Mouse (Mus musculus): Measurements from ENCODE around the gene Aurkb. TPM values are rescaled to one million over a fixed set of nuclear protein-coding genes. Genes with fewer than 3 reads are reported as not detected.

Gene Aurkb
- polyA plus RNA-seq, 1 experiment = 20.3 TPM

DNA sequence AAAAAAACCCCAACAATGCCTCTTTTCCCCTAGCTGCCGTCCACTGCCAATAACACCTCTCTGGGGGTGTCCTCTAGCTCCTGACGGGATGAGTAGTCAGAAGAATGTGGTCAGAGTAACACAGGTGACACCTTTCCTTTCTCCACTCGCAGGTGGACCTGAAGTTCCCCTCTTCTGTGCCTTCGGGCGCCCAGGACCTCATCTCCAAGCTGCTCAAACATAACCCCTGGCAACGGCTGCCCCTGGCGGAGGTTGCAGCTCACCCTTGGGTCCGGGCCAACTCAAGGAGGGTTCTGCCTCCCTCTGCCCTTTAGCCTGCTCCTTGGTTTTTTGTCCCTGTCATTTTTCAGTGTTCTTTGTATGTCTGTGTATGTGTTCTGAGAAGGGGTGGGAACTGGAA is 5.3 kb downstream of the Aurkb start:
- no peaks in the 10 kb centered on the region for H3K27me3 ChIP-seq (ENCODE audit: control insufficient read depth)
- H3K4me1 ChIP-seq (ENCODE audit: control insufficient read depth) = peaks cover 56% of the 10 kb centered on the region
- peaks cover 89% of the 10 kb centered on the region for H3K36me3 ChIP-seq (ENCODE audit: control insufficient read depth)
- no peaks in the 10 kb centered on the region for H3K9me3 ChIP-seq (ENCODE audit: control insufficient read depth, low read length)
- H3K4me3 ChIP-seq (replicated peaks) = no peak overlapping the region
- no peak for TF ChIP-seq GATA1 (IDR thresholded peaks at IDR 0.05; ENCODE audit: low read length)
- no peak for TF ChIP-seq TAL1 (IDR thresholded peaks at IDR 0.05; ENCODE audit: low read length)

DNA sequence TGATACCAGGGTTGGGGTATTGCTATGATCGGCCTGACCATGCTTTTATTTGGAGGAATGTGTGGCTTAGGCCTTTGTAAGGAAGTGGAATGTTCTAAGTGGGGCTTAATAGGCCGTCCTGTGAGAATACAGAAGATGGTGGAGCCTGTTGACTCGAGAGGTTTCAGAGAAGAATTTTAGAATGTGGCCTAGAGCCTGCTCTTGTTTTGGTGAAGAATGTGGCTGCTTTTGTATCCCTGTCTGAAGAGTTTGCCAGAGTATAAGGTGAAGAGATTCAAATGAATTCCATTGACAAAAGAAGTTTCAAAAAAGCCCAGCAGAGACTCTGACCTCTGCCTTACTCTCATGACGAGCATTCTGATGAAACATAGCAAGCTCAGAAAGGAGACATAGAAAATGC is 6.3 kb downstream of the Aurkb start:
- H3K4me3 ChIP-seq (replicated peaks) = no peak overlapping the region
- TF ChIP-seq GATA1 (IDR thresholded peaks at IDR 0.05; ENCODE audit: low read length) (no peak), TAL1 (IDR thresholded peaks at IDR 0.05; ENCODE audit: low read length) (no peak)

DNA sequence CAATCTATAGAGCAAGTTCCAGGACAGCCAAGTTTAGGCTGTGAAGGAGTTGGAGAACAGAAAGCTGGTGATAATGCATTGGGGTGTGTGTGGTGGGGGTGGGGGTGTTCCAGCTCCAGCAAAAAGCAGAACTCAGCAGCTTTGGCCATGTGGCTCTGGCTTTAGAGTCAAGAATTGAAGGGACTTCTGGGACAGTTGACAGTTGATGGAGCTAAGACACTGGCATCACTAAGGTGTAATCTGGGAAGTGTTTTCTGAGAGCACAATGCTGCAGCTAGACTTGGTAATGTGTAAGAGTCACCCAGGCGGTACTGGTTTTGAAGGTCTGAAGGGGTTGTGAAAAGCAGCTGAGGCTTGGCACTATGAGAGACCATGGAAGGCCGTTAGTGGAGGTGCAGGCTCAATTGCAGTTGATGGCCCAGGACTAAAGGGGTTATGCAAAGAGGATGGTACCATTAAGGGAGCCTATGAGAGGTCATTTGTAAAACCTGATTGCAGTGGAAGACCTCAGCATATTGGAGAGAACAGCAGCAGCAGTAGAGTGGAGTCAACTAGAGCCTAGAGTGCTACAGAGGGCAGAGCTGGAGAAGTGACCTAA is 7.5 kb downstream of the Aurkb start:
- Histone ChIP-seq H3K4me3 (replicated peaks) (no peak overlapping the region), H3K36me3 (ENCODE audit: control insufficient read depth) (peaks cover 73% of the 10 kb centered on the region), H3K27me3 (ENCODE audit: control insufficient read depth) (no peaks in the 10 kb centered on the region), H3K9me3 (ENCODE audit: control insufficient read depth, low read length) (no peaks in the 10 kb centered on the region), H3K4me1 (ENCODE audit: control insufficient read depth) (peaks cover 44% of the 10 kb centered on the region)
- TF ChIP-seq GATA1 (IDR thresholded peaks at IDR 0.05; ENCODE audit: low read length) (no peak), TAL1 (IDR thresholded peaks at IDR 0.05; ENCODE audit: low read length) (no peak)

More for the DNA sequence above, 6.3 kb downstream of the Aurkb start:
- H3K9me3 ChIP-seq (ENCODE audit: control insufficient read depth, low read length) = no peaks in the 10 kb centered on the region
- no peaks in the 10 kb centered on the region for H3K27me3 ChIP-seq (ENCODE audit: control insufficient read depth)
- peaks cover 52% of the 10 kb centered on the region for H3K4me1 ChIP-seq (ENCODE audit: control insufficient read depth)
- H3K36me3 ChIP-seq (ENCODE audit: control insufficient read depth) = peaks cover 84% of the 10 kb centered on the region

DNA sequence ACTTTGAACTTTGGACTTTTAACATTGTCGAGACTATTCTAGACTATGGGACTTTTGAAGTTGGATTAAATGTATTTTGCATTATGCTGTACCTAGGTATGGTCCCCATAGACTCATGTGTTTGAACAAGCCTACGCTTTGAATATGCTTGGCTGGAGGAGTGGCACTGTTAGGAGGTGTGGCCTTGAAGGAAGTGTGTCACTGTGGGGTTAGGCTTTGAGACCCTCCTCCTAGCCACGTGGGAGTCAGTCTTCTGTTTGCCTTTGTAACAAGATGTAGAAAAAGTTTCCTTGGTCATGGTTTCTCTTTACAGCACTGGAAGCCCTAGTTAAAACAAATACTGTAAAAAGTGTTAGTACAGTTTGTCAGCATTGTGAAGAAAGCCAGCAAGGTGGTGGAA is 8.4 kb downstream of the Aurkb start:
- no peak overlapping the region for H3K4me3 ChIP-seq (replicated peaks)
- TF ChIP-seq GATA1 (IDR thresholded peaks at IDR 0.05; ENCODE audit: low read length) (no peak), TAL1 (IDR thresholded peaks at IDR 0.05; ENCODE audit: low read length) (no peak)
- no peaks in the 10 kb centered on the region for H3K27me3 ChIP-seq (ENCODE audit: control insufficient read depth)
- H3K36me3 ChIP-seq (ENCODE audit: control insufficient read depth) = peaks cover 63% of the 10 kb centered on the region
- H3K9me3 ChIP-seq (ENCODE audit: control insufficient read depth, low read length) = no peaks in the 10 kb centered on the region
- H3K4me1 ChIP-seq (ENCODE audit: control insufficient read depth) = peaks cover 44% of the 10 kb centered on the region

DNA sequence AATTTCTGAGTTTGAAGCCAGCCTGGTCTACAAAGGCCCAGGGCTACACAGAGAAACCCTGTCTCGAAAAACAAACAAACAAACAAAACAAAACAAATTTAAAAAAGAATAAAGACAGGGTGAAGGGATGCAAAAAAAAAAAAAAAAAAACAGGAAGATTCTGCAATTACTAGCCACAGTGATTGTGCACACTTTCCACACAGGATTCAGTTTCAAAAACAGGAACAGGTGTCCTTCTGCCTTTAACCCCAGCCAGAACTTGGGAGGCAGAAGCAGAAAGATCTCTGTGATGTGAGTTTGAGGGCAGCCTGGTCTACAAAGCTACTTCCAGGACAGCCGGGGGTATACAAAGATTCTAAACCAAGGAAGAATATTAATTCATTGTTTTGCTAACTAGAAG is 12.8 kb downstream of the Aurkb start:
- Histone ChIP-seq H3K9me3 (ENCODE audit: control insufficient read depth, low read length) (no peaks in the 10 kb centered on the region), H3K4me3 (replicated peaks) (peak overlapping the region; percentile 77), H3K4me1 (ENCODE audit: control insufficient read depth) (peaks cover 57% of the 10 kb centered on the region), H3K27me3 (ENCODE audit: control insufficient read depth) (no peaks in the 10 kb centered on the region), H3K36me3 (ENCODE audit: control insufficient read depth) (peaks cover 19% of the 10 kb centered on the region)
- no peak for TF ChIP-seq GATA1 (IDR thresholded peaks at IDR 0.05; ENCODE audit: low read length)
- TF ChIP-seq TAL1 (IDR thresholded peaks at IDR 0.05; ENCODE audit: low read length) = no peak

DNA sequence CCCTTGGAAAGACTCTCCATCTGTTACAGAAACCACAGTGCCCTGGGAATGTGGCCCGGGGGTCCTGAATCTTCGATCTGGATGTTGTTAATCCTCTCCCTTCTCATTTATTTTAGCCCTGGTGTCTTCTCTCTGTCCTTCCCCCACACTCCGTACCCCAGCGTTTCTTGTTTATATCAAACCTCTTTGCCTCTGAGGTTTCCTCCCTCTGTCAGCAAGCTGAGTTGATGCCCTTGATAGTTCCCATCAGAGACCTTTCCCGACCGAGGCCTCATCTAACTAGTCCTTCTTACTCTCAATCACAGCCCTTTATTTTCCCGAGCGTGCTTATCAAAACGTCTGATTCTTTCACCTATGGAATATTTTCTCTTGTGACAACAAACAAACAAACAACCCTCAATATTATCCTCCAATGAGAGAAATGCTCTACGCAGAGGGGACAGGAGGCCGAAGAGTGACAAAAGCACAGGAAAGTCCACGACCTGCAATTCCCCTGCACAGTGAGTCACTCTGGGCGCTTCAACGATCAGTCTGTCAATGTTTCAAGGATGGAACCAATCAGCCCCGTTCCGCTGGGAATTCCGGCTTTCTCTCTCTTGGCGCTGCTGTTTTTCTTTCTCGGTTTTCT is 13.4 kb downstream of the Aurkb start:
- H3K27me3 ChIP-seq (ENCODE audit: control insufficient read depth) = no peaks in the 10 kb centered on the region
- H3K36me3 ChIP-seq (ENCODE audit: control insufficient read depth) = peaks cover 13% of the 10 kb centered on the region
- H3K4me1 ChIP-seq (ENCODE audit: control insufficient read depth) = peaks cover 57% of the 10 kb centered on the region
- no peaks in the 10 kb centered on the region for H3K9me3 ChIP-seq (ENCODE audit: control insufficient read depth, low read length)
- H3K4me3 ChIP-seq (replicated peaks) = peak overlapping the region; percentile 77
- TF ChIP-seq TAL1 (IDR thresholded peaks at IDR 0.05; ENCODE audit: low read length) (no peak), GATA1 (IDR thresholded peaks at IDR 0.05; ENCODE audit: low read length) (no peak)

DNA sequence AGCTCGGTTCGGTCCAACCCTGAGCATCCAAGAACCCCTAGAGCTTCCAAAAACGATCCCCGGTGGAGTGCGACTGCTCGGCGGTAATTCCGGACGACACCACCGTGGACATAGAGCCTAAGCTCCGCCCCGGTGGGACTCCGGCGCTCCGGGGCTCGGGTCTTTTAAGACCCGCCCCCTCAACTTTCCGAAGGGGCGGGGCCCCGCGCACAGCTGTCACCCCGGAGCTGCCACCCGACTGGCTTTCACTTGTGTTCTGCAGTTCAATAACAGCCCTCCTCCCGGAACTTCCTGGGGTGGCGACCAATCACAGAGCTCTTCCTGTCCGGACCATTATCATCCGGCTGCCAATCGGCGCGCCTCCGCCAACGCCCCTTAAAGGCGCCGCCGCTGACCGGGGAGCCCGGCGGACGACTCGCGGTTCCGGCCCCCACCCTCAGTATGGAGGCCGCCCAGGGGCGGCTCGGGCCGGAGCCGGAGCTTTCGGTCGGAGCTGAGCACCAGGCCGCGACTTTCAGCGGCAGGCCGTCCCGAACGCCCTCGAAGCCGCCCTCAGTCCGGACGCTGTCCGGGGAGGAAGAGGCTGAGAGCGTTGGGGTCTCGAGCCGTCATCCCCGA is 14.0 kb downstream of the Aurkb start, which contains the start of gene Borcs6:
Borcs6 (plus strand) TSS at position 361 of the 618 bp plus-strand sequence.
- Histone ChIP-seq H3K9me3 (ENCODE audit: control insufficient read depth, low read length) (no peaks in the 10 kb centered on the region), H3K27me3 (ENCODE audit: control insufficient read depth) (no peaks in the 10 kb centered on the region), H3K4me1 (ENCODE audit: control insufficient read depth) (peaks cover 60% of the 10 kb centered on the region), H3K36me3 (ENCODE audit: control insufficient read depth) (peaks cover 7% of the 10 kb centered on the region), H3K4me3 (replicated peaks) (peak within 1 kb of the TSS; percentile 77)
- no peak for TF ChIP-seq GATA1 (IDR thresholded peaks at IDR 0.05; ENCODE audit: low read length)
- no peak for TF ChIP-seq TAL1 (IDR thresholded peaks at IDR 0.05; ENCODE audit: low read length)

DNA sequence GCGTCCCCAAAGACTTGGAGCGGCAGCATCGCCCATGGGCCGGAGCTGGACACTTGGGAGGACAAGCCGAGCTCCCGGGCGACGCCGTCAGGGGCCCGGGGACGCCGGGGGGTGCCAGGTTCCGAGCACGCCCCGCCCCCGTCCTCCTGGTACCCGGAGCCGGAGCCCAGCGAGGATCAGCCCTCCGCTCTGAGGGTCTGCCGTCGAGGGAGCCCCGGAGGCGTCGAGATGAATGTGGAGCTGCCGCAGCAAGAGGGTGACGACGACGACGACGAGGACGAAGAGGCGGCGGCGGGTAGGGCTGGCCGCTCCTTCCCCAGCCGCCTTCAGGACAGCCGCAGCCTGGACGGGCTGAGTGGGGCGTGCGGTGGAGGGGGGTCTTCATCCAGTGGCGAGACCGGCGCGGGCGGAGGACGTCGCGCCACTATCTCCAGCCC is 14.5 kb downstream of the Aurkb start:
- no peak for TF ChIP-seq GATA1 (IDR thresholded peaks at IDR 0.05; ENCODE audit: low read length)
- TF ChIP-seq TAL1 (IDR thresholded peaks at IDR 0.05; ENCODE audit: low read length) = no peak
- no peaks in the 10 kb centered on the region for H3K9me3 ChIP-seq (ENCODE audit: control insufficient read depth, low read length)
- peak overlapping the region; percentile 77 for H3K4me3 ChIP-seq (replicated peaks)
- H3K36me3 ChIP-seq (ENCODE audit: control insufficient read depth) = peaks cover 6% of the 10 kb centered on the region
- peaks cover 64% of the 10 kb centered on the region for H3K4me1 ChIP-seq (ENCODE audit: control insufficient read depth)
- no peaks in the 10 kb centered on the region for H3K27me3 ChIP-seq (ENCODE audit: control insufficient read depth)

Measured in erythroblast, embryonic 14.5 days (primary cell).